Mouse (Mus musculus): ENCODE results near the gene Plcb4. TPM values are rescaled to one million over a fixed set of nuclear protein-coding genes. Genes with fewer than 3 reads are reported as not detected.

Plcb4 gene
- polyA plus RNA-seq, 1 experiment from 2014 or later = 16.7 TPM

GRCm38 (mm10) chr2:135660816-135661215 lies 2.0 kb downstream of the Plcb4 start:
- H3K4me3 ChIP-seq (ENCODE audit: low read depth, low read length) = no peak overlapping the region
- DNase-seq (ENCODE audit: low spot score) = no peak
- no peak overlapping the region for H3K4me2 ChIP-seq (ENCODE audit: low read depth)
- H3K27ac ChIP-seq (ENCODE audit: low read depth, low read length) = no peak overlapping the region
- H3K27me3 ChIP-seq (ENCODE audit: control insufficient read depth, insufficient read depth, low read length) = no peaks in the 10 kb centered on the region
- H3K36me3 ChIP-seq (ENCODE audit: control insufficient read depth, insufficient read depth, low read length) = no peaks in the 10 kb centered on the region
- WGBS = 53% methylated on average over 4 of the region's 4 CpGs
- H3K9ac ChIP-seq (ENCODE audit: low read length) = no peak overlapping the region
- H3K9me3 ChIP-seq (ENCODE audit: control insufficient read depth, low read length) = no peaks in the 10 kb centered on the region
- H3K4me1 ChIP-seq (ENCODE audit: control insufficient read depth, insufficient read depth, low read length) = no peaks in the 10 kb centered on the region
- no peak for ATAC-seq (ENCODE audit: insufficient read depth, low FRiP score, low TSS enrichment)

GRCm38 (mm10) chr2:135663785-135664184 lies 5.0 kb downstream of the Plcb4 start:
- ATAC-seq (ENCODE audit: insufficient read depth, low FRiP score, low TSS enrichment) = no peak
- no peaks in the 10 kb centered on the region for H3K4me1 ChIP-seq (ENCODE audit: control insufficient read depth, insufficient read depth, low read length)
- no peaks in the 10 kb centered on the region for H3K9me3 ChIP-seq (ENCODE audit: control insufficient read depth, low read length)
- no peak for DNase-seq (ENCODE audit: low spot score)
- H3K4me3 ChIP-seq (ENCODE audit: low read depth, low read length) = no peak overlapping the region
- 91% methylated on average over 1 of the region's 1 CpGs for WGBS
- no peak overlapping the region for H3K27ac ChIP-seq (ENCODE audit: low read depth, low read length)
- H3K36me3 ChIP-seq (ENCODE audit: control insufficient read depth, insufficient read depth, low read length) = no peaks in the 10 kb centered on the region
- H3K27me3 ChIP-seq (ENCODE audit: control insufficient read depth, insufficient read depth, low read length) = no peaks in the 10 kb centered on the region
- H3K9ac ChIP-seq (ENCODE audit: low read length) = no peak overlapping the region
- no peak overlapping the region for H3K4me2 ChIP-seq (ENCODE audit: low read depth)

- Histone ChIP-seq H3K4me2 (ENCODE audit: low read depth) (no peak overlapping the region), H3K36me3 (ENCODE audit: control insufficient read depth, insufficient read depth, low read length) (no peaks in the 10 kb centered on the region), H3K27ac (ENCODE audit: low read depth, low read length) (no peak overlapping the region), H3K4me1 (ENCODE audit: control insufficient read depth, insufficient read depth, low read length) (no peaks in the 10 kb centered on the region), H3K9me3 (ENCODE audit: control insufficient read depth, low read length) (no peaks in the 10 kb centered on the region), H3K4me3 (ENCODE audit: low read depth, low read length) (no peak overlapping the region), H3K9ac (ENCODE audit: low read length) (no peak overlapping the region), H3K27me3 (ENCODE audit: control insufficient read depth, insufficient read depth, low read length) (no peaks in the 10 kb centered on the region)
- no peak for ATAC-seq (ENCODE audit: insufficient read depth, low FRiP score, low TSS enrichment)
- 88% methylated on average over 2 of the region's 2 CpGs for WGBS
- DNase-seq (ENCODE audit: low spot score) = no peak
These were observed 8.7 kb downstream of the Plcb4 start for GRCm38 (mm10) chr2:135667496-135667895.

GRCm38 (mm10) chr2:135672459-135673104 lies 13.8 kb downstream of the Plcb4 start:
- H3K27ac ChIP-seq (ENCODE audit: low read depth, low read length) = no peak overlapping the region
- no peak overlapping the region for H3K4me3 ChIP-seq (ENCODE audit: low read depth, low read length)
- H3K4me2 ChIP-seq (ENCODE audit: low read depth) = no peak overlapping the region
- no peaks in the 10 kb centered on the region for H3K27me3 ChIP-seq (ENCODE audit: control insufficient read depth, insufficient read depth, low read length)
- WGBS = 86% methylated on average over 10 of the region's 10 CpGs
- ATAC-seq (ENCODE audit: insufficient read depth, low FRiP score, low TSS enrichment) (no peak), DNase-seq (ENCODE audit: low spot score) (no peak)
- no peaks in the 10 kb centered on the region for H3K36me3 ChIP-seq (ENCODE audit: control insufficient read depth, insufficient read depth, low read length)
- H3K9me3 ChIP-seq (ENCODE audit: control insufficient read depth, low read length) = no peaks in the 10 kb centered on the region
- H3K4me1 ChIP-seq (ENCODE audit: control insufficient read depth, insufficient read depth, low read length) = no peaks in the 10 kb centered on the region
- H3K9ac ChIP-seq (ENCODE audit: low read length) = no peak overlapping the region

- Histone ChIP-seq H3K4me3 (ENCODE audit: low read depth, low read length) (no peak overlapping the region), H3K4me2 (ENCODE audit: low read depth) (no peak overlapping the region), H3K27ac (ENCODE audit: low read depth, low read length) (no peak overlapping the region), H3K9ac (ENCODE audit: low read length) (no peak overlapping the region), H3K36me3 (ENCODE audit: control insufficient read depth, insufficient read depth, low read length) (no peaks in the 10 kb centered on the region), H3K4me1 (ENCODE audit: control insufficient read depth, insufficient read depth, low read length) (no peaks in the 10 kb centered on the region), H3K27me3 (ENCODE audit: control insufficient read depth, insufficient read depth, low read length) (no peaks in the 10 kb centered on the region), H3K9me3 (ENCODE audit: control insufficient read depth, low read length) (no peaks in the 10 kb centered on the region)
- DNase-seq (ENCODE audit: low spot score) = no peak
- no peak for ATAC-seq (ENCODE audit: insufficient read depth, low FRiP score, low TSS enrichment)
- WGBS = 92% methylated on average over 8 of the region's 8 CpGs
These were observed 14.8 kb downstream of the Plcb4 start for GRCm38 (mm10) chr2:135673649-135674048.

- H3K27me3 ChIP-seq (ENCODE audit: control insufficient read depth, insufficient read depth, low read length) = no peaks in the 10 kb centered on the region
- no peak for DNase-seq (ENCODE audit: low spot score)
- no peak overlapping the region for H3K4me3 ChIP-seq (ENCODE audit: low read depth, low read length)
- no peak overlapping the region for H3K9ac ChIP-seq (ENCODE audit: low read length)
- H3K27ac ChIP-seq (ENCODE audit: low read depth, low read length) = no peak overlapping the region
- H3K9me3 ChIP-seq (ENCODE audit: control insufficient read depth, low read length) = no peaks in the 10 kb centered on the region
- H3K4me2 ChIP-seq (ENCODE audit: low read depth) = no peak overlapping the region
- 90% methylated on average over 5 of the region's 5 CpGs for WGBS
- no peak for ATAC-seq (ENCODE audit: insufficient read depth, low FRiP score, low TSS enrichment)
- no peaks in the 10 kb centered on the region for H3K36me3 ChIP-seq (ENCODE audit: control insufficient read depth, insufficient read depth, low read length)
- H3K4me1 ChIP-seq (ENCODE audit: control insufficient read depth, insufficient read depth, low read length) = no peaks in the 10 kb centered on the region
These were observed 16.5 kb downstream of the Plcb4 start for GRCm38 (mm10) chr2:135675284-135675683.

- Histone ChIP-seq H3K9me3 (ENCODE audit: control insufficient read depth, low read length) (no peaks in the 10 kb centered on the region), H3K36me3 (ENCODE audit: control insufficient read depth, insufficient read depth, low read length) (no peaks in the 10 kb centered on the region), H3K4me3 (ENCODE audit: low read depth, low read length) (no peak overlapping the region), H3K27ac (ENCODE audit: low read depth, low read length) (no peak overlapping the region), H3K9ac (ENCODE audit: low read length) (no peak overlapping the region), H3K4me1 (ENCODE audit: control insufficient read depth, insufficient read depth, low read length) (no peaks in the 10 kb centered on the region), H3K4me2 (ENCODE audit: low read depth) (no peak overlapping the region), H3K27me3 (ENCODE audit: control insufficient read depth, insufficient read depth, low read length) (no peaks in the 10 kb centered on the region)
- 79% methylated on average over 8 of the region's 8 CpGs for WGBS
- no peak for DNase-seq (ENCODE audit: low spot score)
- ATAC-seq (ENCODE audit: insufficient read depth, low FRiP score, low TSS enrichment) = no peak
These were observed 18.2 kb downstream of the Plcb4 start for GRCm38 (mm10) chr2:135676978-135677501.

GRCm38 (mm10) chr2:135677601-135678000 lies 18.8 kb downstream of the Plcb4 start:
- ATAC-seq (ENCODE audit: insufficient read depth, low FRiP score, low TSS enrichment) = no peak
- DNase-seq (ENCODE audit: low spot score) = no peak
- H3K4me1 ChIP-seq (ENCODE audit: control insufficient read depth, insufficient read depth, low read length) = no peaks in the 10 kb centered on the region

GRCm38 (mm10) chr2:135680001-135680400 lies 21.2 kb downstream of the Plcb4 start:
- no peak overlapping the region for H3K27ac ChIP-seq (ENCODE audit: low read depth, low read length)
- H3K9me3 ChIP-seq (ENCODE audit: control insufficient read depth, low read length) = no peaks in the 10 kb centered on the region
- DNase-seq (ENCODE audit: low spot score) (no peak), ATAC-seq (ENCODE audit: insufficient read depth, low FRiP score, low TSS enrichment) (no peak)
- H3K4me3 ChIP-seq (ENCODE audit: low read depth, low read length) = no peak overlapping the region
- no peak overlapping the region for H3K9ac ChIP-seq (ENCODE audit: low read length)
- H3K4me2 ChIP-seq (ENCODE audit: low read depth) = no peak overlapping the region
- WGBS = 82% methylated on average over 8 of the region's 8 CpGs
- H3K4me1 ChIP-seq (ENCODE audit: control insufficient read depth, insufficient read depth, low read length) = no peaks in the 10 kb centered on the region
- H3K27me3 ChIP-seq (ENCODE audit: control insufficient read depth, insufficient read depth, low read length) = no peaks in the 10 kb centered on the region
- H3K36me3 ChIP-seq (ENCODE audit: control insufficient read depth, insufficient read depth, low read length) = no peaks in the 10 kb centered on the region

More at GRCm38 (mm10) chr2:135677601-135678000, 18.8 kb downstream of the Plcb4 start:
- H3K36me3 ChIP-seq (ENCODE audit: control insufficient read depth, insufficient read depth, low read length) = no peaks in the 10 kb centered on the region
- H3K9ac ChIP-seq (ENCODE audit: low read length) = no peak overlapping the region
- no peak overlapping the region for H3K4me3 ChIP-seq (ENCODE audit: low read depth, low read length)
- H3K27ac ChIP-seq (ENCODE audit: low read depth, low read length) = no peak overlapping the region
- WGBS = 78% methylated on average over 5 of the region's 5 CpGs
- no peaks in the 10 kb centered on the region for H3K9me3 ChIP-seq (ENCODE audit: control insufficient read depth, low read length)
- no peaks in the 10 kb centered on the region for H3K27me3 ChIP-seq (ENCODE audit: control insufficient read depth, insufficient read depth, low read length)
- H3K4me2 ChIP-seq (ENCODE audit: low read depth) = no peak overlapping the region

All from neural tube, embryonic 11.5 days (tissue).